Mouse (Mus musculus) kidney, adult 2 months (tissue): Measurements from ENCODE around the gene Slc22a4.

ENCODE experiments used
- CTCF ChIP-seq: fragments of 200-500 bp; conservative IDR thresholded peaks from 2 replicates; pipeline ENCODE4 v1.5.1; 2011; ENCODE audit warnings: low read depth, mild to moderate bottlenecking, control low read depth, low read length, moderate library complexity, mixed read lengths; ENCODE audit not compliant: insufficient read depth, insufficient read length
- POLR2A ChIP-seq: fragments of 200-500 bp; IDR thresholded peaks from one replicate; pipeline ENCODE4 v1.6.1; 2011; ENCODE audit warnings: low read depth, low read length, control low read depth

DNA sequence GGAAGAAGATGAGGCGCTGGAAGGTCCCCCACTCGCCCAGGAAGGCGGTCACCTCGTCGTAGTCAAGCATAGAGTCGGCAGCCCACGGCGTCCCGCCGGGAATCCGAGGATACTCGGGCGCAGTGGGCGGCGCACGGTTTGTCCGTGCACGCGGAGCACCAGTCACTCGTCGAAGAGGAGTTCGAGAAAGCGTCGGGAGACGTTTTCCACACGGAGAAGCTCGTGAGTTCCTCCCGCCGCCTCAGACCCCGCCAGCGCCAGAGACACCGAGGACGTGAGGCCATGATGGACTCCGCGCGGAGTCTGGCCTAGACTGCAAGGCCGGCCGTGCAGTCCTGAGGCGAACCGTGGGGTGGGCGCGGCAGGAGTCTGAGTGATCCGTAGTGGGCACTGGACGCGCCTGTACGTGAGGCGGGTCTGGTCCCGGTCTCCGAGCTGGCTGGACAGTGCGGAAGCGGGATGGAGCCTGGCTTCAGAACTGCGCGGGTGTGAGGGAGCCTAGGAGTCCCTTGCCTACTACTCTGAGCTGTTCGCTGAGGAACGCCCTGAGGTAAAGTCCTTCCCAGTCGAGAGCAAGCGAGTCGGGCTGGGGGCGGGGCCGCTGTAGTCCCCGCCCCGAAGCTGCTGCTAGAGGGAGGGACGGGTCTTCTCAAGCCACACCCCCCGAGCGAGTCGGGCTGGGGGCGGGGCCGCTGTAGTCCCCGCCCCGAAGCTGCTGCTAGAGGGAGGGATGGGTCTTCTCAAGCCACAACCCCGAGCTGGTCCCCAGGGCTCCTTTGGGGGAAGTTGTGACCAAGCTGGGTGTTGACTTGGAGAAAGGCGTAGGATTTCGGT, 47.9 kb downstream of the Slc22a4 start, which contains the start of gene Slc22a21:
- TF ChIP-seq POLR2A (peak; percentile 55), CTCF (no peak)
